Mouse (Mus musculus) inflammation-experienced regulatory T-cells (primary cell): Measurements from ENCODE around the gene Gm7970. TPM values are rescaled to one million over a fixed set of nuclear protein-coding genes. Genes with fewer than 3 reads are reported as not detected.

Experiments used
- polyA plus RNA-seq, 2 experiments: library from polyadenylated mRNA; unstranded; fragments of 100-300 nt; shearing (Covaris generic); gene quantifications; one replicate each; pipeline ENCODE4 v1.2.1; 2017

Gm7970 gene
- polyA plus RNA-seq = not detected

DNA sequence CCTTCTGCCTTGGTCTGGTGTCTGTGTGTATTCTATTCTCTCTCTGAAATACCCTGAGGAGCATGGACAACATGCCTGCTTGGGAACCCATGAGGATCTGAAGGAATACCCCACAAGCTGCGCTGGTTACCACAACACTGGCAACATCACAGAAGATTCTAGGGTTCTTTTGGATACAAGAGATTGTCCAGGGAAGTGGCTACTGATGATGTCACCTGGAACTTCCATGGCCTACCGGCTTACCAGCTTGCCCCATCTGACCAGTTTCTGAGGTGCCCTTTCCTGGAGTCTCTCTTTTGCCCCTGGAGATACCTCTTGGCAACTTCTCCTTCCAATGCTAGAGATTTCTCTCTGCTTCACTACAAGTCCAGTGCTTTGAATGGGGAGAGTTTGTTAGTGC lies at the start of gene Gm7970:
Gene Gm7970 (minus strand): TSS at position 101 of the 400 bp plus-strand sequence.

DNA sequence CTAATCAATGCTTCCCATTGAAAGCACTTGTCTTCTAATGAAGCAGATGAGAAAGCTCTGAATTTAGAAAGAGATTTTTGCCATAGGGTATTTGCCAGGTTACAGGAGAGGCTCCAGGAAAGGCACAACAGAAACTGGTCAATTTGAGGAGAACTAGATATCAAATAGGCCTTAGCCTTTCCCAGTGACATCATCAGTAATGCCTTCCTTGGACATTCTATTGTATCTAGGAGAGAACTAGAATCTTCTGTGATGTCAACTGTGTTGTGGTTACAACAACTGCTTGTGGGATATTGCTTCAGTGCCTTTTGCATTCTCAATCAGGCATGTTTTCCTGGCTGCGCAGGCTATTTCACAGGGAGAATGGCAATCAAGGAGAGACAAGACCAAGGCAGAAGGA lies 17.5 kb upstream of the Gm7970 start, which contains the start of gene 1700049E17Rik2:
Gene 1700049E17Rik2 (plus strand): TSS at position 301 of the 400 bp plus-strand sequence.

Other genes with a start within 250 kb of the Gm7970 start
- 1 to 10 TPM in 1 of 2 experiments, not detected in 1; 2.1 TPM for gene Gm5798, start 207.0 kb downstream of the Gm7970 start, polyA plus RNA-seq
- under 1 TPM in 1 of 2 experiments, not detected in 1; 0.84 TPM for gene Gm7945, start 169.2 kb downstream of the Gm7970 start, polyA plus RNA-seq
- gene Gm6482, start 147.3 kb downstream of the Gm7970 start, polyA plus RNA-seq = not detected
- gene Gm7954, start 102.1 kb downstream of the Gm7970 start, polyA plus RNA-seq = under 1 TPM in 1 of 2 experiments, not detected in 1; 0.45 TPM
- not detected for gene Gm3486, start 66.1 kb downstream of the Gm7970 start, polyA plus RNA-seq
- gene 1700049E17Rik2, start 17.6 kb upstream of the Gm7970 start, polyA plus RNA-seq = not detected
- under 1 TPM in 1 of 2 experiments, not detected in 1; 0.17 TPM for gene Gm3072, start 69.0 kb upstream of the Gm7970 start, polyA plus RNA-seq
- gene Gm3676, start 90.9 kb upstream of the Gm7970 start, polyA plus RNA-seq = not detected
- gene Gm8068, start 146.3 kb upstream of the Gm7970 start, polyA plus RNA-seq = under 1 TPM in 1 of 2 experiments, not detected in 1; 0.40 TPM
- gene Gm7929, start 195.0 kb upstream of the Gm7970 start, polyA plus RNA-seq = not detected
- not detected for gene Gm47189, start 216.9 kb upstream of the Gm7970 start, polyA plus RNA-seq